Mouse (Mus musculus) lung, embryonic 14.5 days (tissue): ENCODE data around the gene Sit1. TPM values are rescaled to one million over a fixed set of nuclear protein-coding genes. Genes with fewer than 3 reads are reported as not detected.
A peak's percentile ranks its signal among the peaks of the same experiment; 100 is the strongest.

Source experiments
- ATAC-seq: fragments of 200-750 bp; cut with Nextera tagmentation; 2 replicates; pipeline ENCODE4 v1.8.0; 2017; ENCODE audit warnings: mild to moderate bottlenecking, moderate TSS enrichment, moderate library complexity; ENCODE audit not compliant: insufficient read depth
- DNase-seq: peaks from one replicate; pipeline ENCODE4 v3.0.0-alpha.2; 2015
- H3K27ac ChIP-seq: fragments of 300-500 bp; sonication (generic); 2 replicates; pipeline ENCODE4 v1.5.1; 2014; ENCODE audit warnings: low read depth, mild to moderate bottlenecking, moderate library complexity
- H3K27me3 ChIP-seq: fragments of 300-500 bp; sonication (generic); 2 replicates; pipeline ENCODE4 v1.6.1; 2014; ENCODE audit warnings: low read length, control low read depth; ENCODE audit not compliant: insufficient read depth
- H3K36me3 ChIP-seq: fragments of 300-500 bp; sonication (generic); 2 replicates; pipeline ENCODE4 v1.6.1; 2014; ENCODE audit warnings: control low read depth; ENCODE audit not compliant: insufficient read depth
- H3K4me1 ChIP-seq: fragments of 300-500 bp; sonication (generic); 2 replicates; pipeline ENCODE4 v1.6.1; 2014; ENCODE audit warnings: antibody characterized with exemption, control low read depth; ENCODE audit not compliant: insufficient read depth
- H3K4me2 ChIP-seq: fragments of 300-500 bp; sonication (generic); 2 replicates; pipeline ENCODE4 v1.6.1; 2014; ENCODE audit warnings: mild to moderate bottlenecking
- H3K4me3 ChIP-seq: fragments of 300-500 bp; sonication (generic); 2 replicates; pipeline ENCODE4 v1.5.1; 2014; ENCODE audit warnings: low read depth, low read length
- H3K9ac ChIP-seq: fragments of 300-500 bp; sonication (generic); 2 replicates; pipeline ENCODE4 v1.6.1; 2014
- H3K9me3 ChIP-seq: fragments of 300-500 bp; sonication (generic); 2 replicates; pipeline ENCODE4 v1.6.1; 2016; ENCODE audit warnings: low read depth, low read length, control low read depth
- CTCF ChIP-seq: IDR thresholded peaks from 2 replicates; pipeline ENCODE4 v1.5.1; 2016; ENCODE audit warnings: antibody characterized with exemption, low read depth
- WGBS: fragments of 180-500 bp; shearing (Covaris S2); extraction: QIAGEN DNeasy Blood & Tissue Kit; methylation state at CpG from one replicate; pipeline ENCODE4 v1.1.7; 2014; 5-methylcytosine and 5-hydroxymethylcytosine counted together
- polyA plus RNA-seq: library from polyadenylated mRNA; unstranded; fragments of >200 nt; fragmentation: Nextera tagmentation; extraction: Ambion mirVana; gene quantifications from 2 replicates; pipeline ENCODE4 v1.2.1, GENCODE M21; 2014

Sit1 gene
- polyA plus RNA-seq, 1 experiment from 2014 or later: not detected

DNA sequence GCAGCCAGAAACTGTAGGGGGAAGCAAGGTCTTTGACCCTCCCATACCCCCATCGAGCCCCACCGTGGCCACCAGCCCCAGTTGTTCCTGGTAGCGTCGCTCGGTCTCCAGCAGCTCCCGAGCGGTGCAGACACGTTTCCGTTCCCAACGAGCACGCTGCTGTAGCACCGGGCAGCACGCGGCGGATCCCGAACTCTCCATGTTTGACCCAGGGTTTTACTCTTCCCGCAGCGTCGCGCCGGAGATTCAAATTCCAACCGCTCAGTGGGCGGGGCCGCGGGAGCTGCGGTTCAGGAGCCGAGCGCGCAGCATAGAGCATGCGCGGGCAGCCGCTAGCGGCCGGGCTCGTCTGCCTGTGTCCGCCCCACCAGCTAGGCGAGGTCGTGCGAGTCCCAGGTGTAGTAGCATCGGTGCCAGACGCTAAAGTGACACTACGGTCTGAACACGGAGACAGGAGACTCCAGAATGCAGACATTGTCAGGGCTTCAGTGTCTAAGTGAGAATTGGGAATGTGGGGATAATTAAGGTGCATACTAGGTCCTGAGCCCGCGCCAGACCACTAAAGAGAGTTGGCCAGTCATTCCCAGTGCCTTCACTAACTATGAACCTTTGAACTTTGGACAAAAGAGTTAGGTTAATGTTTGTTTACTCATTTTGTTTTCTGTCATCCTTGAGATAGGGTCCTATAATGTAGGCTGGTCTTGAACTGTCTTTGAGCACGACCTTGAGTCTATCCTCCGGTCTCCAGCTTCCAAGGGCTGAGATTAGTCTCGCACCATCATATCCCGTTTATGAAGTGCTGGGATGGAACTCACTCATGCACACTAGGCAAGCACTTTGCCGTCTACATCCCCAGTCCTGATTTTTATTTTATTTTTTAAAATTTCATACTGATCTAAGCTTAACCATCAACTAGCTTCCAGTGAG is 16.1 kb upstream of the Sit1 start, which contains the start of gene Arhgef39:
Arhgef39 (minus strand) TSS at position 289 of the 927 bp plus-strand sequence.
- WGBS: 6% methylated on average over 50 of the region's 50 CpGs
- Histone ChIP-seq H3K4me2 (peak within 1 kb of the TSS; percentile 73), H3K27ac (peak within 1 kb of the TSS; percentile 64; the same call in 1 of the 2 replicates), H3K27me3 (no peaks in the 10 kb centered on the region), H3K4me1 (peaks cover 15% of the 10 kb centered on the region), H3K9me3 (no peaks in the 10 kb centered on the region), H3K4me3 (peak within 1 kb of the TSS; percentile 70), H3K9ac (peak within 1 kb of the TSS; percentile 78), H3K36me3 (peaks cover 18% of the 10 kb centered on the region)
- no peak for TF ChIP-seq CTCF
- DNase-seq: peak; percentile 97
- ATAC-seq: peak; percentile 90

DNA sequence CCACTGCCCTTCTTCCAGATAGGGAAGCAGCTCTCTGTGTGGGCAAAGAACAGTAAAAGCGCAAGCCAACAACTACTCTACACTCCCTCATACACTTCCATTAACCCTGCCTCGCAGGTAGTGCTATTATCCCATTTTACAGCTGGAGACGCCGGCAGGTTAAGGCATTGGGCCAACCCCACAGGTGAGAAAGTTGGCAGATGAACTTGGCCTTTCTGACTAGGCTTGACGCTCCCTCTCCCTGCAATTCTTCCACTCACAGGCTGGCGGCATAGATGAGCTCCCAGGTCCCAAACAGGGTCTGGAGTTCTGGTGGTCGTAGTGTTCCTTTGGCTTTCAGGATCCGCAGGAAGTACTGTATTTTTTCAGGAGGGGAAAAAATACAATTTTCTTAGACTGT is 15.4 kb upstream of the Sit1 start:
- Histone ChIP-seq H3K27me3 (no peaks in the 10 kb centered on the region), H3K4me3 (peak overlapping the region; percentile 70), H3K4me1 (peaks cover 15% of the 10 kb centered on the region), H3K9me3 (no peaks in the 10 kb centered on the region), H3K4me2 (peak overlapping the region; percentile 73), H3K9ac (peak overlapping the region; percentile 78), H3K36me3 (peaks cover 18% of the 10 kb centered on the region), H3K27ac (peak overlapping the region; percentile 64; the same call in 1 of the 2 replicates)
- WGBS: 17% methylated on average over 8 of the region's 8 CpGs
- DNase-seq (peak; percentile 80), ATAC-seq (peak; percentile 45; the same call in 1 of the 2 replicates)
- peak; percentile 74 for TF ChIP-seq CTCF

DNA sequence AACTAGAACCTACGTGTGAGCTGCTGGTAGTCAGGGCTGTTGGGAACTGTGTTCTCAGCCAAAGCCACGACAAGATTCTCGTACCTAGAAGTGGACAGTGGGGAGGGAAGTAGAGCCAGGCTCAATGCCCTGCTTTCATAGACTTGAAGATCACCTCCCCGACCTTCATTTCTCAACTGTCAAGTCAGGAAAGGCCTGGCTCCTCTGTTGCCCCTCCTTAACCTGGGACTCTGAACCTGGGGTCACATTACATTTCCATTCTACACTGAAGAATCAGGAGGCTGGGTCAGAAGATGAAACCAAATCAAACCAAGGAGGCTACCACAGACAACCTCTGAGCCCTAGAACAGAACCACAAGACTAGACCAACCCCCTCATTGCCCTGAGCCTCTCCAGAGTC is 14.4 kb upstream of the Sit1 start:
- ATAC-seq (no peak), DNase-seq (no peak)
- peaks cover 15% of the 10 kb centered on the region for H3K4me1 ChIP-seq
- H3K36me3 ChIP-seq: peaks cover 18% of the 10 kb centered on the region
- no peaks in the 10 kb centered on the region for H3K27me3 ChIP-seq
- WGBS: 62% methylated on average over 4 of the region's 4 CpGs
- H3K9ac ChIP-seq: peak overlapping the region; percentile 78
- TF ChIP-seq CTCF: no peak
- H3K4me2 ChIP-seq: peak overlapping the region; percentile 73
- H3K4me3 ChIP-seq: peak overlapping the region; percentile 70
- no peaks in the 10 kb centered on the region for H3K9me3 ChIP-seq
- H3K27ac ChIP-seq: no peak overlapping the region

DNA sequence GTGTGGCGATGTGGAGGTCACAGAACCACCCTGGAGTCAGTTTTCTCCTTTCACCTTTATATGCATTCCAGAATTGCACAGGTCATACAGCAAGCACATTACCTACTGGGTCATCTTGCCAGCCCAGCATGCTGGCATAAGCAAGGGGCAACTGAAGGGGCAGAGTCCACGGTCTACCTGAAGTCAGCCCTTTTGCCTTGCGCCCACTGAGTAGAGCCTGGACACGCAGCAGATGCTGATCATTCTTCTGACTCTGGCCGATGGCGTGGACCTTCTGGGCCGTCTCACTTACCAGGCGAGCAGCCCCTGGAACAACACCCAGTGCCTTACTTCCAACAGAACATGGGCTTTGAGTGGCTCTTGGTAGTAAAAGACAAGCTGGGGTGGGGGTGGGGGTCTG is 13.9 kb upstream of the Sit1 start:
- no peak overlapping the region for H3K27ac ChIP-seq
- H3K4me2 ChIP-seq: peak overlapping the region; percentile 73
- no peak for ATAC-seq
- H3K9me3 ChIP-seq: no peaks in the 10 kb centered on the region
- 90% methylated on average over 8 of the region's 8 CpGs for WGBS
- H3K4me3 ChIP-seq: 0 out of 2 replicates have a peak overlapping the region, but pooled peaks have one; percentile 70
- peaks cover 15% of the 10 kb centered on the region for H3K4me1 ChIP-seq
- TF ChIP-seq CTCF: no peak
- no peaks in the 10 kb centered on the region for H3K27me3 ChIP-seq
- no peak overlapping the region for H3K9ac ChIP-seq
- peaks cover 18% of the 10 kb centered on the region for H3K36me3 ChIP-seq
- no peak for DNase-seq

DNA sequence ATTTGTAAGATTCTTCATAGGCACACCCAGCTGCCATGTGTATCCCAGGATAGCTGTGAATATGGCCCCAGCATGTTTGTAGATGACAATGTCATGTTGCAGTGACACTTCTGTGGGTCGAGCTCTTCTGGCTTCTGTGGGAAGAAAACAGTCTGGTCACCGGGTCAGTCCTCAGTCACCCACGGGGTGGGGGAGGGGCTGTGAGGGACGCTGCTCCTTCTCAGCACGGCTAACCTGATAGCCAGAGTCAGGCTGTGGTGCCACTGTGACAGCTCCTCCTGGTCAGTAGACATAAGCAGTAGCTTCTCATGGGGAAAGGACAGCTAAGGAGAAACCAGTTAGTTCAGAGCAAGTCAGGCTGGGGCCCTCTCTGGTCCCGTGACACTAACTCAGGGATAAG is 13.1 kb upstream of the Sit1 start:
- H3K4me3 ChIP-seq: no peak overlapping the region
- no peaks in the 10 kb centered on the region for H3K27me3 ChIP-seq
- peaks cover 15% of the 10 kb centered on the region for H3K4me1 ChIP-seq
- DNase-seq: no peak
- ATAC-seq: no peak
- H3K27ac ChIP-seq: no peak overlapping the region
- WGBS: 46% methylated on average over 6 of the region's 6 CpGs
- no peaks in the 10 kb centered on the region for H3K9me3 ChIP-seq
- no peak overlapping the region for H3K9ac ChIP-seq
- peaks cover 18% of the 10 kb centered on the region for H3K36me3 ChIP-seq
- H3K4me2 ChIP-seq: no peak overlapping the region
- no peak for TF ChIP-seq CTCF

DNA sequence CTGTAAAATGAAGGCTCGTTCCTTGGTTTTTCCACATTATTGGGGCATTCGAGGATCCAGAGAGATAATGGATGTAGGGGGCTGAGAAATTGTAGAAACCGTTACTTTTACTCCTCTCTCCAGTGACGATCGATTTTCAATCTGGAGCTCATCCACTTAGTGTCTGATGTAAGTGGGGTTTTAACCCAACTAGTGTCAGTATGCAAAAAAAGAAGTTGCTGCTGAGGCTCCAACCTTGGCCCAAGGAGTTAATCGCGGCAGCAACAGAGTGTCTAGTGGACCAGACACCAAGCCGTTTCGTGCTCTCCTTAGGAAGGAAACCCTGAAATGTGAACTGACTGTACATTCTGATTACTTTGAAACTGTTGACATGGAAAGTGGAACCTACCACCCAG is 10.3 kb upstream of the Sit1 start:
- H3K4me3 ChIP-seq: peak overlapping the region; percentile 75
- H3K36me3 ChIP-seq: peaks cover 18% of the 10 kb centered on the region
- peaks cover 10% of the 10 kb centered on the region for H3K4me1 ChIP-seq
- peak overlapping the region; percentile 77 for H3K9ac ChIP-seq
- ATAC-seq (no peak), DNase-seq (peak; percentile 41)
- no peak for TF ChIP-seq CTCF
- H3K4me2 ChIP-seq: peak overlapping the region; percentile 69
- no peaks in the 10 kb centered on the region for H3K27me3 ChIP-seq
- no peaks in the 10 kb centered on the region for H3K9me3 ChIP-seq
- H3K27ac ChIP-seq: peak overlapping the region; percentile 90
- WGBS: 1% methylated on average over 9 of the region's 9 CpGs

DNA sequence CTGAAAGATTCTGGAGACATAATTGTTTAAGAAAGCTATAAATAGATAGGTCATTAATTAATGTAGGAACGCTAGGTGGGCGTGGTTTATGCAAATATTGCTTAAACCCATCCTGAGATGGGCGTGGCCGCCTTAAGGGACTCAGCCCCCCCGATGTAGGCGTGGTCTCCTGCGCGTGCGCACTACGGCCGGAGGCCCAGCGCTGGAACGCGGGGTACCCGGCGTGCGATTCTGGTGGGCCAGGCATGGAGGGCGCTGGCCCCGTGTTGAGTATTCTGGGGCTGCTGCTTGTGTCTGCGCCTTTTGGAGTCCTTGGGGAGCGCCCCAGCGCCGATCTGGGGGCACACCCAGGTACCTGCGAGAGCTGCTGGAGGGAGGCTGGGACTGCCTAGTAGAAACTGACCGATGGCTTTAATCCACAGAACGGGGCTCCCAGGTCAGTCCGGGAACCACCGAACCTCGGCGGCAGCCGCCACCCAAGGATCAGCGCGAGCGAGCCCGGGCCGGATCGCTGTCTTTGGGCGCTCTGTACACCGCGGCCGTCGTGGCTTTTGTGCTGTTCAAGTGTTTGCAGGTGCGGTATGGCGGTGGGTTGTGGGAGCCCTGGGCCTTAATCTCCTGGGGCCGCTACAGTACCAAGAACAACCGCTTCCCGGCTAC is 9.8 kb upstream of the Sit1 start:
- Histone ChIP-seq H3K9me3 (no peaks in the 10 kb centered on the region), H3K27me3 (no peaks in the 10 kb centered on the region), H3K4me3 (peak overlapping the region; percentile 75), H3K9ac (peak overlapping the region; percentile 77), H3K36me3 (peaks cover 18% of the 10 kb centered on the region), H3K4me1 (peaks cover 5% of the 10 kb centered on the region), H3K4me2 (peak overlapping the region; percentile 69), H3K27ac (peak overlapping the region; percentile 90)
- peak; percentile 99 for DNase-seq
- peak; percentile 47 for TF ChIP-seq CTCF
- 0% methylated on average over 47 of the region's 47 CpGs for WGBS
- ATAC-seq: peak; percentile 90
